Comparison of ENCODE assay signal across 9 mouse cellular contexts in the genomic region with DNA sequence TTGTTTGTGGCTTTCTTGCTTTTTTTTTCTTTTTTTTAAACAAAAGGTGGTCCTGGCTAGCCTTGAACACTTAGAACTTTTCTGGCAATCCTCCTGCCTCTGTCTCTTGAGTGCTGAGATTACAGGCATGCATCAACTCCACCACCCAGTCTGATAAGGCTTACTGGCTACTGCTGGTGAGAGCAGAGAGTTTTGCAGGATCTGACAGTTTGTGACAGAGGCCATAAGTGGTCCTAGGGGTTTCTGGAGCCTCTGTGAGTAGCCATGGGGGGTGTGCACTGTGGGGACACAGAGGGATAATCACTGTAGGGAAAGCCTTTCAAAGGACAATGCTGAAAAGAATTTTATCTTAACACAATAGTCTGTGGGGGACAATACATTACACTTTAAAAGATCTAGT.
DNase-seq lines count a peak whose midpoint lies in the region; ATAC-seq and TF ChIP-seq lines count a peak whose summit lies in the region.
"Had no signal": no experiment of that assay in that cellular context is flagged by ENCODE, and none has a peak within 500 bp of the region (broad histone marks: within the 10 kb centered on the region; RNA-seq: fewer than 3 reads in every experiment).

No protein-coding gene starts in this region.

- no peaks in the 10 kb centered on the region; the same call in 1 of the 2 replicates for H3K36me3 ChIP-seq in kidney, embryonic 15.5 days
- no peaks in the 10 kb centered on the region for H3K36me3 ChIP-seq in embryonic facial prominence, embryonic 15.5 days
- no peaks in the 10 kb centered on the region for H3K36me3 ChIP-seq in intestine, postnatal 0 days (ENCODE audit: control insufficient read depth, insufficient read depth)
- H3K36me3 ChIP-seq in myocyte (ENCODE audit: control insufficient read depth, insufficient read depth): no peaks in the 10 kb centered on the region
- H3K36me3 ChIP-seq: G1E had no signal

- TF ChIP-seq POLR2A in myocyte (IDR thresholded peaks at IDR 0.05; ENCODE audit: insufficient read length, low read depth): no peak

- H3K4me2 ChIP-seq in kidney, embryonic 15.5 days: peak overlapping the region; percentile 84
- peak overlapping the region; percentile 75 for H3K4me2 ChIP-seq in embryonic facial prominence, embryonic 15.5 days (replicated peaks)
- H3K4me2 ChIP-seq in intestine, postnatal 0 days (replicated peaks; ENCODE audit: low read depth): peak overlapping the region; percentile 71
- H3K4me2 ChIP-seq in myocyte (ENCODE audit: low read depth): peak overlapping the region; percentile 93

- no peak overlapping the region for H3ac ChIP-seq in myocyte (ENCODE audit: control insufficient read depth, insufficient read length)

- H3K4me3 ChIP-seq in kidney, embryonic 15.5 days (replicated peaks): peak overlapping the region; percentile 72
- peak overlapping the region; percentile 70 for H3K4me3 ChIP-seq in embryonic facial prominence, embryonic 15.5 days (replicated peaks)
- peak overlapping the region; percentile 57; the same call in 1 of the 2 replicates for H3K4me3 ChIP-seq in intestine, postnatal 0 days (ENCODE audit: low read depth, low read length)
- peak overlapping the region; percentile 55 for H3K4me3 ChIP-seq in myocyte

- H3K79me2 ChIP-seq in myocyte (ENCODE audit: control insufficient read depth, insufficient read depth): no peaks in the 10 kb centered on the region

- H3K4me1 ChIP-seq in kidney, embryonic 15.5 days: peaks cover 41% of the 10 kb centered on the region
- H3K4me1 ChIP-seq in embryonic facial prominence, embryonic 15.5 days: peaks cover 21% of the 10 kb centered on the region
- H3K4me1 ChIP-seq in intestine, postnatal 0 days (replicated peaks; ENCODE audit: control insufficient read depth, insufficient read depth, low read length): peaks cover 19% of the 10 kb centered on the region; the same call in 1 of the 2 replicates

- H3K27me3 ChIP-seq in kidney, embryonic 15.5 days: no peaks in the 10 kb centered on the region
- H3K27me3 ChIP-seq in embryonic facial prominence, embryonic 15.5 days: 0 out of 2 replicates have a peak, but pooled peaks cover 5% of the 10 kb centered on the region
- no peaks in the 10 kb centered on the region for H3K27me3 ChIP-seq in intestine, postnatal 0 days (replicated peaks; ENCODE audit: control insufficient read depth, insufficient read depth, low read length)
- H3K27me3 ChIP-seq in myocyte (ENCODE audit: control insufficient read depth, insufficient read depth, insufficient read length): no peaks in the 10 kb centered on the region

- intact Hi-C loops in gastrocnemius, postnatal 14 days (cut with DNase I; ENCODE audit: low total_unique reads): loop anchor here (5.0 kb wide), 1 partner anchor 68 kb away; no protein-coding TSS in a partner anchor

- H3K27ac ChIP-seq in kidney, embryonic 15.5 days: peak overlapping the region; percentile 93; the same call in 1 of the 2 replicates
- H3K27ac ChIP-seq in embryonic facial prominence, embryonic 15.5 days (replicated peaks): peak overlapping the region; percentile 90; the same call in 1 of the 2 replicates
- H3K27ac ChIP-seq in intestine, postnatal 0 days (ENCODE audit: low read depth, low read length): no peak overlapping the region

- TF ChIP-seq CTCF in intestine, postnatal 0 days (IDR thresholded peaks at IDR 0.05; ENCODE audit: low read depth): no peak

- H3K9ac ChIP-seq in kidney, embryonic 15.5 days: no peak overlapping the region
- H3K9ac ChIP-seq in embryonic facial prominence, embryonic 15.5 days: peak overlapping the region; percentile 61; the same call in 1 of the 2 replicates
- H3K9ac ChIP-seq in intestine, postnatal 0 days (ENCODE audit: low read depth, low read length): no peak overlapping the region

- H3K9me3 ChIP-seq in kidney, embryonic 15.5 days (replicated peaks): no peaks in the 10 kb centered on the region
- no peaks in the 10 kb centered on the region for H3K9me3 ChIP-seq in embryonic facial prominence, embryonic 15.5 days (replicated peaks)
- no peaks in the 10 kb centered on the region for H3K9me3 ChIP-seq in intestine, postnatal 0 days (ENCODE audit: control insufficient read depth)

- no peak for ATAC-seq in kidney, embryonic 15.5 days (replicated peaks; ENCODE audit: low FRiP score)
- ATAC-seq in embryonic facial prominence, embryonic 15.5 days (ENCODE audit: insufficient number of reproducible peaks, low FRiP score, low TSS enrichment, low read depth): no peak
- ATAC-seq in intestine, postnatal 0 days: no peak
- ATAC-seq in monocyte, adult 5-6 weeks (replicated peaks; ENCODE audit: insufficient number of reproducible peaks, low FRiP score, low TSS enrichment, poor library complexity, severe bottlenecking): no peak

- DNase-seq in kidney, adult 18-20 months: no peak
- DNase-seq in gastrocnemius, postnatal 14 days: no peak
- DNase-seq in right cerebral cortex, postnatal 36 days (ENCODE audit: low spot score in 2 of 2): no peak

TF ChIP-seq in myocyte, 11 proteins besides CTCF, POLR2A, EP300 and RAD21:
- TF ChIP-seq SRF (IDR thresholded peaks at IDR 0.05; ENCODE audit: control insufficient read depth, insufficient read length, low read depth): no peak
- TF ChIP-seq USF1 (IDR thresholded peaks at IDR 0.05; ENCODE audit: low read depth): no peak
- no peak for TF ChIP-seq MYOG (IDR thresholded peaks at IDR 0.05; ENCODE audit: control insufficient read depth in 1 of 3, insufficient read depth in 1 of 3, insufficient read length in 2 of 3, low read depth in 2 of 3)
- no peak for TF ChIP-seq TCF12 (IDR thresholded peaks at IDR 0.05; ENCODE audit: insufficient read depth, poor library complexity, severe bottlenecking)
- TF ChIP-seq MYOD1 (IDR thresholded peaks at IDR 0.05; ENCODE audit: control insufficient read depth in 1 of 3, insufficient read length in 2 of 3, low read depth in 2 of 3): no peak
TF ChIP-seq in myocyte: peak in this region for 0.
